Mouse (Mus musculus): Measurements from ENCODE around the gene Ppp1r2.

Gene Ppp1r2

DNA sequence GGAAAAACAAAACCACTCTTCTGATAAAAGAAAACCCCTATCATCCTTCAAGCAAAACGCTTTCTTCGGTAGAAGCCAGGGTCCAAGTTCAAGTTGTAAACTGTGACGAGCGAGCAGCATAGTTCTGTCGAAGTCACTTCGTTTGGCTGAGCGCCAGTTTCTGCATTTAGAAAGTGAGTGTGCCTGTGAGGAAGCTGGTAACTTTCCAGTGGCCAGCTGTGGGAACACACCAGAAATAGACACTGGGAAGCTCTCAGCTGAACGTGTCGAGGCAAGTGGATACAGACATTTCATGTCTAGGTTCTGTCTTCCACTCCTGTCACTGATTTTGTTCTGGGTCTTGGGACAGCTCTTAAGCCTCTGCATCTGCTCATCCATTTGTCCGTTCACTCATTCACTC is 15.2 kb upstream of the Ppp1r2 start:
- peak; percentile 88 for DNase-seq

DNA sequence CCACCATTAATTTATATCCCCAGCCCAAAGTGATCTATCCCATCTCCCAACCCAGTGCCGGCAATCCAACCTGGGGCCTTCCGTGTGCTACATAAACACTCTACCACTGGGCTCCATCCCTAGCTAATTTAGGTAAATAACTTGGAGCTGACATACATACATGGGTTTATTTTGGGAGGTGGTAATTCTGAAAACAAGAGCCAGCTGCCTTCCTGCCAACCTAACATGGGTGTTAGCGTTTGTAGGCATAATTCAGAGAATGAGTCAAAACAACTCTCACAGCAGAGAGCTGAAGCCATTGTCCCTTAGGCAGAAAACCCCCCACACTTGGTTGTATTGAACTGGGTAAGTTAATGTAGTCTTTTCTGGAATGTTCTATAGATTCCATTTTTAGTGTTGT is 12.6 kb upstream of the Ppp1r2 start:
- DNase-seq, result peak; percentile 54

DNA sequence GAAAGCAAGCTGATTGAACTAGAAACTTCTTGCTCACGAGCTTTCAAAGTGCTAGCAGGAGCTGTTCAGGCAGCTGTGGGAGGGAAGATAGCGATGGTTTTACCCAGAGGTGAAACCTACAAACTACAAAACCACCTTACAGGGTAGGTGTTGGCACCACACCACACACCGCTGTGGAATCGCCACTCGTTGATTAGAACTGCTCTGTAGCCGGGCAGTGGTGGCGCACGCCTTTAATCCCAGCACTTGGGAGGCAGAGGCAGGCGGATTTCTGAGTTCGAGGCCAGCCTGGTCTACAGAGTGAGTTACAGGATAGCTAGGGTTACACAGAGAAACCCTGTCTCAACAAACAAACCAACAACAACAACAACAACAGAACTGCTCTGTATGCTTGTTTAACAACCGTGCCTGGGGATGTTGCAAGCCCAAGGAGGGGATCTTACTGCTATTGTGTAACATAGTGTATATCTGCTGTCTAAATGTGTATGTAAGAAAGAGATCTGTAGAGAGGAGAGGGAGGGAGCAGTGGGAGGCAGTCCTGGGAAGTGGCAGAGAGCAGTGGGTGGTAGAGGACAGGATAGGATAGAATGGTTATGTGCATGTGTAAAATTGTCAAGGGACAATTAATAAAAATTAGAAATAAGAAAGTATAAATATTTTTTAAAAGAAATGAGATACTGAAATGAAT is 11.9 kb upstream of the Ppp1r2 start:
- DNase-seq, result no peak

DNA sequence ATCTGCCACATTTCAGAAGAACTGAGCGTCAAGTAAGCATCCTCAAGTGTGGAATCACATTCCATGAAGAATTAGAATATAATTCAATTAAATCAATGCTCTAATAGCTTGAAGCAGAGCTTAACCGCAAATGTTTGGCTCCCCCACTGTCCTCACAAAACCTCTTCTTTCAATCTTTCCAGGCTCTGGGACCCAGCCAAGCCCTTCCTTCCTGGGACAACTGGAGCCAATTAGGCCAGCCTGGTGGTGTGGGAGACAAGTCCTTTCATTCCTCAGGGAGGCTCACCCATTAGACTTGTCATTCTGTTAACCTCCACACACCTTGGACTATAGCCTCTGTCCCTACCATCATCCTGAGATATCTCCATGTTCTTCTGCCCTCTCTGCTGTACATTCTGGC is 6.9 kb upstream of the Ppp1r2 start:
- no peak for DNase-seq

DNA sequence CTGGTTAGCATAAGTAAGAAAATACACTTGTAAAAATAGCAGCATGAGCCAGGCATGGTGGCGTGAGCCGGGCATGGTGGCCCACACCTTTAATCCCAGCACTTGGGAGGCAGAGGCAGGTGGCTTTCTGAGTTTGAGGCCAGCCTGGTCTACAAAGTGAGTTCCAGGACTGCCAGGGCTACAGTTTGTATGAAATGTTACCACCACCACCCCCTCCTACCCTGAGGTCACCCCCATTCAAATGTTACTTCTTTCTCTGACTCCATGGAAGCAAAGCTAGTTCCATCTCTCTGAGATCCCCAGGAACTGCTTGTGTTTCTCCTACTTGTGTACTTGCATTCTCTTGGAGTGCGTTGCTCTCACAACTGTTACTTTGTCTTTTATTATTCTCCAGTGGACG is 5.1 kb upstream of the Ppp1r2 start:
- DNase-seq, result no peak

DNA sequence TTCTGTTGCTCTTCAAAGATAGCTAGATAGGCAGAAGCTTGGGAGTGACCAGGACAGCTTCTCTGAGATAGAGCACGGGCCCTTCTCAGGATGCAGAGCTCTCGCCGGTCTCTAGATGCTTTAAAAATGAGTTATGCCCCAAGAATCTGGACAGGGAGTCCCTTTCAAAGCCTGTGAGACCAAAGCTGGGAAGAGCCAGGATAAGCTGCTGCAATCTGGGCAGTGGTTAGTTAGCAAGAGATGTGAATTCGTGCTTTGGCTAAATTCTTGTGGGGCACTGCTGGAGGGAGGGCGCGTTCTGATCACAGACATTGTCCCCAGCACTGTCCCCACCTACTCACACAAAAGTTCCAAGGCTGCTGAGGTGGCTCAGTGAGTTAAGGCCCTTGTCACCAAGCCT is 3.5 kb upstream of the Ppp1r2 start:
- no peak for DNase-seq

DNA sequence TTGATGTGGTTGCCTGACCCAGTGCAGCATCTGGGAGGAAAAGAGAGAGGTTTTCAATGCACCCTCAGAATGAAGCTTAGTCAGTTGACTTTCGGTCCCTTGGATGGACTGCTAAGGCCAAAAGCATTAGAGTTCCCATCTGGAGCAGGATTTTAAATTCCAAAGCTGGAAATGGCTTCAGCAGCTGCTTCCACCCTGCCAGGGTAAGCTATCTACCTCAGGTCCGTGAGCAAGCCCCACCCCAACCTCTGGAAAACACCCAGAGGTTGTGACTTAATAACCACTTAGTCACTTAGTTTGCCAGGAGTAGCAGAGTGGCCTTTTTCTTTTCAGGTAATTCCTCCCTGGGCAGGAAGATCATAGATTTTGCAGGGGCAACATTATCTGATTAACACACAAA is 3.0 kb upstream of the Ppp1r2 start:
- no peak for DNase-seq

DNA sequence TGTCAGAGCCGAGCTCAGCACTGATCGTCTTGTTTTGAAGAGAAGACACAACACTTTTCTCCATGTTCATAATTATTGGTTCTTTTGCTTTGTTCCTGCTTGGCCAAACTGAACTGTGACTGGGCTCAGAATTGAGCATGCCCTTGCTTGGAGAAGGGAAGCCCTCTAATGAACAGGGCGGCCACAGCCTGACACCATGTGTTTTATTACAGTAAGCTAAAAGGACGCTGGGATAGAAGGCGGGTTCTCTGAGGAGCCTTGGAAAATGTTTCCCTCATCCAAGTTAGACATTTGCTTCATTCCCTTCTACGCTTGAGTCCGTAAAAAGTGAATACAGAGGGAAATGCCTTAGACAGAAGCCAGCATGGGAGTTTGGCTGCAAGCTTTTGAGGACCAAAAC is 1.9 kb upstream of the Ppp1r2 start:
- DNase-seq, result no peak

DNA sequence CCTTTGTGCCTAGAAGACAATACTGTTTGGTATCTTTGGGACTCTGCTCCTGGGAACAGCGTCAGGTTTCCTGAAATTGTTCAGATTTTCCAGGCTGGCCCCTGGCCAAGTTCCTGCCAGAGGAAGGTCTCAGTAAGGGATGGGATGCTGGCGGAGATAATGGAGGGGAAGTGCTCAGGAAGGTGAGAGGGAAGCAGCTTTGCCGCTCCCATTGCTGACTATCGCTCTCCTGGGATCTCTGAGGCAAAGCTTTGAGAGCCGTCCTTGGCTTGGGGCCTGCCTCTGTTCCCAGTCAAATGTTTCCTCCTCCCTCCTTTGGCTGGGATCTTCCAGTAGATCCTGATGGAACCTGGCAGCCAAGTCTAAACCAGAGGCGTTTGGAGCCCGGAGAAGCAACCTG is 1.5 kb upstream of the Ppp1r2 start:
- peak; percentile 57 for DNase-seq

DNA sequence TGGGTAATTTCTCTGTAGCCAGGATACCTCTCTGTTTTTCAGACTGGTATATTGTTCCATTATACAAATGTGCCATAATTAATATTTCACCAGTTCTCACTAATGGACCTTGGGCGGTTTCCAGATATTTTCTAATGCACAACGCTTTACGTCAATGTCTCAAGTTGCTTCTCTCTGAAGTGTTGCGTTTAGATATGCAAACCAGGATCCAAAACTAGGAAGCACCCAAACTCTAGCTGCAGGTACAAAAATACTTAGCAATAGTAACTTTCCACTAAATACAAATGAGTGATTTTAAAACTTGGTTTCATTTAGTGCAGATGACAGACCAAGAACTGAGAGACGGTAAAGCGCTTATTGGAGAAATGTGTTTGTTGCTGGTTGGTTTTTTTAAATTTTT is 993 bp downstream of the Ppp1r2 start:
- no peak for DNase-seq

DNA sequence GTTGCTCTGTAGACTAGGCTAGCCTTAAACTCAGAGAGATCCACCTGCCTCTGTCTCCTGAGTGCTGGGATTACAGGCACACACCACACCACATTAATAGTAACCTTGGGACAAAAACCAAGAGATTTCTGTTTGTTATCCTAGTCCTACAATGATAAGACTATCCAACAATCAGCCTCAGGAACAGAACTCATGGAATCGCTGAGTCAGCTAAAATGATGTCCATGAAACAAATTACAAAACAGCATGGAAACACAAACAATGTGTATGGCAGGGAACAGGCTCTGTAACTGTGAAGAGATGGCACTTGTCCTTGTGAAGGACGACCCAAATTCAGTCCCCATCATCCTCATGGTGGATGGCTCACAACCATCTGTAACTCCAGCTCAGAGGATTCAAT is 8.4 kb downstream of the Ppp1r2 start:
- DNase-seq, result no peak

DNA sequence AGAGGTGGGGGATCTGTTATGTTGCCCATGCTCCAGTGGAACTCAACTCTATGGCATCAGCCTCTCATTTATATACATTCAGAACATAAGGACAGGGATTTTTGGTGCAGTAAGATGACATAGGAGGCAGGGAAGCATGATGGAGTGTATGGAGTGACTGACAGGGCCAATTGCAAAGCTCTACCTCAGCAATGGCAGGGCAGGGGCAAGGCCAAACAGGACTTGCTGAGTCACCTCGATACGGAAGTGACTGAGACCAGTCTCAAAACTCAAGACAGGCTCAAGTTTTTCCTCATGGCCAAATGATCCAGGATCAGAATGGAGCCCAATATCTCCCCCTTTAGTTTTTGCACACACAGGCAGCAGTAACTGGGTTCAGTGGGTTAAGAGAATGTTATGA is 18.9 kb downstream of the Ppp1r2 start:
- DNase-seq, result no peak

DNA sequence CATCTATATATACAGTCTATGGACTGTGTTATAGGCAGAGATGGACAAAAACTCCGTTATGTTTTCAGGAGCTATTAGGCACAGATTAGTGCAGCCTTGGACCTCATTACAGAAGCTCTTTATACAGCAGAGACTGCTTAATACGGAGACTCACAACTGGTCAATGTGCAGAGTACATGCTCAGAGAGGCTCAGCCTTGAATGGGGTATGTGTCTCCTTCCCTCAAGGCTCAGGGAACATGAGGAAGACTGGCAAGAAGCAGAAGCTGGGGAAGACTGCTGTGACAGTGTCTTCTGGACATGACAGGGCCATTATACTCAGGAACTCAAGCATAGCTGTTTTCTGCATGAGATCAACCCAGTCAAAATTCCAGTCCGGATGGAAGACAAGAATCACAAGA is 19.4 kb downstream of the Ppp1r2 start:
- DNase-seq, result no peak

DNA sequence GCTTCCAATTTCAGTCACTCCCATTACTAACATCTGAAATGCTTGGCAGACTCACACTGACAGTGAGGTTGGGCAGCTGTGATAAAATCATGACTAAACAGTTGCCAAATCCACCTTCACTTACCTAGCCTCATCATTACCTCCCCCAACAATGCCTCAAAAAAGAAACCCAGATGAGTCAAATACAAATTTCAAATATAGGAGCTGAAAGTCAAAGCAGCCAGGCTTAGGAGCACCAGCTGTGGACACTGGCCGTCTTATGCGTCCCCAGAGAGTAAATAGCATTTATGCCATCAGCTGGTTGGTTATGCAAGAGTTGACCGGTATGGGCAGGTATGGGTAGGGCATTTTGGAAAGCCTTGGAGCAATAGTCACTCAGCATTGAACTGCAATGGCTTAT is 25.7 kb downstream of the Ppp1r2 start:
- no peak for DNase-seq

DNA sequence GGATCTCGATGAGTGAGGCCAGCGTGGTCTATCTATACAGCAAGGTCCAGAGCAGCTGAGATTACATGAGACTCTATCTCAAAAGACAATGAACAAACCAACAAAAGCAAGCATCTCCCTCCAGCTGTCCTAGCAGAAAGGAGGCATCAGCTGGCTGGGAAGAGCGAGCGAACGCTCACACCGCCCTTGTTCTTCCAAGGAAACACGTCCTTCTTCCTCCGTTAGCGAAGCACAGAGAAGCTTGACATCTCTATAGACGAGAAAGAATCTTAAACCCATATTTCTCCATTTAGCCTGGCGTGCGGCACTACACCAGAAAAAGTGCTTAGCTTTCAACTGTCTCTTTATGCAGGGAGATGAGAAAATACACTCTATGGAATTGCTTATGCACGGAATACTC is 26.4 kb downstream of the Ppp1r2 start:
- no peak for DNase-seq

DNA sequence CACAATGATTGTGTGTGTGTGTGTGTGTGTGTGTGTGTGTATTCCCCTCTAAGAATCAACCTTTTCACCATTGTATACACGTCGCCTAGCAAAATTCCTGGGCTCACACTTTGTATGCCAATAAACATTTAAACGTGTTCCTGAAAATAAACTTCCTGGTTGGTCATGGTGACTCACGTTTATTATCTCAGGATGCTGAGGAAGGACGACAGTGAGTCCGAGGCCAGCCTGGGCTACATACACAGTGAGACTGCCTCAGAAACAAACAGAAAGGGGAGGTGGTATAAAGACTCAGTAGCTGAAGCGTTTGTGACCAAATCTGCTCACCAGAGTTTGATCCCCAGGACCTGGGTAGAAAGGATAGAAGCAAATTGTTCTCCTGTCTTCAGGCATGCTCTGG is 27.6 kb downstream of the Ppp1r2 start:
- DNase-seq, result no peak

DNA sequence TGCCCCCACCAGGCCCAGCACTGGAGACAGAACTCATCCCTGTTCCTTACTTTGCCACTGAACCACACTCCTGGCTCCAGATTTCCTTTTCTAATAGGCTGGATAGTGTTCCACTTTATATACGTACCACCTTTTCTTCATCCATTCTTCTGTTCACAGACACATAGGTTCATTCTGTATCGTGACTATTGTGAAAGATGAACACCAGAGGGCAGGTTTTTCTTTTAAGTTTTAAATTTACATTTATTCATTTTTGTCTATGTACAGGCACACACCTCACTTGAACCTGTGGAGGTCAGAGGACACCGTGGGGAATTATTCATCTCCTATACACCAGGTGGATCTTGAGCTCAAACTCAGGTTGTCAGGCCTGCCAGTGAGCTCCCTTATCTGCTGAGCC is 31.0 kb downstream of the Ppp1r2 start:
- DNase-seq, result no peak

DNA sequence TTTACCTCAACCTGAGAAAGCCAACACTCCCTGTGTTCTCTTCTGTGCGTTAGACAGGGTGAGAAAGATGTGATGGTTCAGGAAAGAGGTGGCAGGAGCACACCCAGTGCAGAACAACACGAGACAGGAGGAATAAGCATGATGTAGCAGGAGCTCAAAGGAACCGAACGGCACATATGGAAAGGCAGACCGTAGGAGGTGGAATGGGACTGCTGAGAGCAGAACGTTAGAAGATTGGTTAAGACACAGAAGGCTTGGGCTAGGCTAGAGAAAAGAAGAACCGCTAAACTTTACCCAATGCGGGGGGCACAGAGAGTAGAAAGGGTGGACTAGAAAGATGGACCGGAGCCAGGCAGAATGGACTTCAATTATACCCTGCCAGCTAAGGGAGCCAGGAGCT is 33.6 kb downstream of the Ppp1r2 start:
- DNase-seq, result peak; percentile 71

DNA sequence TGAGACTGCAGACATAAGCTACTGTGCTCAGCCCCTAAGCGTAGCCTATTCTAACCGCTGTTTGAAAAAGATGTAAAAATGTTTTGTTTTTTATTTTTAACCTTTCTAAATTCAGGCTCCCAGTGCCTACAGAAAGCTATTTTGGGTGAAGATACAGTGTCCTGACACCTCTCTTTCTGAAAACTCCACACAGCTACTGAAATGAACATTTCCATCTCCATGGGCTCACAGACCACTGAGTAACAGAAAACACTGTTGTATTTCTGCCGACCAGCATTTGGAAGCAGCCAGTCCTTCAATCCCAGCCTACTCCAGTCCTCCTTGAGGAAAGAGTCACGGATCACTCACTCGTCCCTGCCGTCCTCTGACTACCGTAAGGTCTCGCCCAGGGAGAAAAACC is 34.5 kb downstream of the Ppp1r2 start:
- no peak for DNase-seq

DNA sequence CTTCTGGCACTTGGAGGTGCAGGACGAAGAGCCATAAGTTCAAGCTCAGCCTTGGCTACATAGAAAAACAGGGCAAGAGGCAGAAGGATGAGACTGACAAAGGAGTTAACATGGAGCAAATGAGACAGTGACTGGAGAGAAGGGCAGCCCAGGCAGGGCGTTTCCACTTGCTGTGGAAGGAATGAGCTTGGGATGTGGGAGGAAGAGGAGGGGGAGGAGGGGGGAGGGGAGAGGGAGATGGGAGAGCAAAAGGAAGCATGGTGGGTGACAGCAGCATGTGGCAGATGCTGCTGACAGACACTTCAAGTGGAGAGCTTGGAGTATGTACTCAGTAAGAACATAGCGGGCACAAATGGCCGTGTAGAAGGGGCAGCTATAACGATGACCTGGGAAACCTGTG is 36.8 kb downstream of the Ppp1r2 start:
- DNase-seq, result no peak

DNA sequence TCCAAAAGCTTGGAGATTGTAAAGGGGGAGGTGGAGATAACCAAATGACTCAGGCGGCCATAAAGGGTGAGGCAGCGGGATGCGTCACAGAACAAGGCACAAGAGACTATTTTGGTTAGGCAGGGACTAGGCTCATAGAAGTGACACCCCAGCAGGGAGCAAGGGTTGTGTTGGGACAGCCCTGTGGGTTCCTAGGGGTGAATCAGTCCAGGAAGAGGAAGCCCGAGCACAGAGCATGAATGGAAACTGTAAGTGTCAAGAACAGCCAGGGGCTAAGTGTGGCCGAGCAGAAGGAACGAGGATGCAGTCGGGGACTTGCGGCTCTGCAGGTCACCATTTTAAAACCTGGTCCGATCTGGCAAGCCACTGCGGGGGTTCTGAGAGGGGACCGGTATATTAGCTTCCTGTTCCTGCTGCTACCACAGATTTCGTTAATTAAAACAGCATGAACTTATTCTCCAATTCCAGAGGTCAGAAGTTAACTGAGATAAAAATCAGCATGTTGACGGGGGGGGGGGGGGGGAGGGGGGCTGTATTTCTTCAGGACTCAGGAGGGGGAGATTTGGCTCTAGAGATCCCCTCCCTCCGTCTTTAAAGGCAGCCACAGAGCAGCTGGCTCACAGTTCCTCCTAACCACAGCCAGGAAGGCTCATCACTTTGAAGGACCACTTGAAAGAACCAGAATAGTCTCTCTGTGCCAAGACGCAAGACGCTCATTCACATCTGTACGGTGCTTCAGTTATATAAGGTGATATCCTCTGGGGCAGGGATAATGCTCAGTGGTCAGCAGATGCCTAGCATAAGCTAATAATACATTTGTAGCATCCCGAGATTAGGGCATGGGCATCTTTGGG is 39.4 kb downstream of the Ppp1r2 start:
- DNase-seq, result no peak

DNA sequence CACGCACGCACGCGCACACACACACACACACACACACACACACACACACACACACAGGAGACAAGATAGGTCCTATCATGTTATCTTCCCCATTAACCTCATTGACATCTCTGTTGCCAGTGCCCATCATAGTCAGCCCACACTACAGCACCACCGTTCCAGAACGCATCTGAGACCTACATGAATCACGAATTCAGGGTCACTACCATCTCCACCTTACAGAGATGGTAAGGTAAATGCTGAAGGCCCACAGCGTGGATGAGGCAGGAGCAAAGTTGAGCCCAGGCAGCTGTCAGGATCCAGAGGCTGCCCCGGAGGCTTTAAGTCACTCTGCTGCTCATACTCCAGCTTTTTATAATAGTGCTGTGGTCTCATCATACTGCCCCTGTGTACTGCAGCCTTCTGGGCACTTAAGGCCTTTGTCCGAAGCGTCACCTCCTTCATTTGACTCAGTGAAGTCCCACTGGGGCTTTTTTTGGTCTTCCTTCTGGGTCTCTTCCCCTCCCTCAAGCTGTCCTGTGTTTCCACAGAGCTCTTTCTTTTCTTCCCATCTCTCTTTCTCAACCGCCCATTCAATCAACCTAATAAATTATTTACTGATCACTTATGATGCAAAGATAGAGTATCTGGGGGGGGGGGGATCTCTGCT is 40.1 kb downstream of the Ppp1r2 start:
- no peak for DNase-seq

DNA sequence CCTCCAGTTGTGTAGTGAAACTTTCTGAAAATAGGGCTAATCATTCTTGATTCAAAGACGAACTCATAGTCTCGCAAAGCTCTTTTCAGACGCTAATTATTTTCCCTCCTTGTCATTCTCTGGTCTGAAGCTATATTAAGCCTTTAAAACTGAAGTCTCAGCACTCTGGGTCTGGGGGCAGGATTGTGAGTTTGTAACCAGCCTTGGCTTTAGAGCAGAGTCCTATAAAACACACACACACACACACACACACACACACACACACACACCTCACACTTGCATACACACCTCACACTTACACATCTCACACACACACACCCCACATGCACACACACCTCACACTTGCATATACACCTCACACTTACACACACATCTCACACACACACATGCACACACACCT is 40.7 kb downstream of the Ppp1r2 start:
- no peak for DNase-seq

Measured in right cerebral cortex, adult 18-20 months (tissue).